Mouse (Mus musculus): Measurements from ENCODE around the gene Zfp128. TPM values are rescaled to one million over a fixed set of nuclear protein-coding genes. Genes with fewer than 3 reads are reported as not detected.
A peak's percentile ranks its signal among the peaks of the same experiment; 100 is the strongest.
"Not testable (repeated sequence)": the region's sequence is repeated elsewhere in the genome, so short reads cannot be mapped to it uniquely, and the experiment has no call there.

Zfp128 gene
- polyA plus RNA-seq, 1 experiment, result 0.02 TPM

DNA sequence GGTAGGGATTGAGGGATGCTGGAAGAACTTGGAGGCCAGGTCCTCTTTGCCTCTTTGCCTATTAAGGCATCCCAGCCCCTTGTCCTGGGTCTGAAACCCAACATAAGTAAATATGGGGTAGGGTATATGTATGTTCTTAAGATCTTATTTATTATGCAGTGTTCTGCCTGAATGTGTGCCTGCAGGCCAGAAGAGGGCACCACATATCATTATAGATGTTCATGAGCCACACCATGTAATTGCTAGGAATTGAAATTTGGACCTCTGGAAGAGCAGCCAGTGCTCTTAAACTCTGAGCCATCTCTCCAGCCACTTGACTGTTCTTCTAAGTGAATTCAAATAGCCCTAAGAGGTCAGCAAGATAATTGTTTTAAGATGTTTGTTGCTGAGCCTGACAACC, 32.6 kb downstream of the Zfp128 start:
- peaks cover 5% of the 10 kb centered on the region for H3K36me3 ChIP-seq (ENCODE audit: control insufficient read depth)
- TF ChIP-seq TAL1 (IDR thresholded peaks at IDR 0.05; ENCODE audit: low read length), result no peak
- H3K4me3 ChIP-seq (replicated peaks), result no peak overlapping the region

DNA sequence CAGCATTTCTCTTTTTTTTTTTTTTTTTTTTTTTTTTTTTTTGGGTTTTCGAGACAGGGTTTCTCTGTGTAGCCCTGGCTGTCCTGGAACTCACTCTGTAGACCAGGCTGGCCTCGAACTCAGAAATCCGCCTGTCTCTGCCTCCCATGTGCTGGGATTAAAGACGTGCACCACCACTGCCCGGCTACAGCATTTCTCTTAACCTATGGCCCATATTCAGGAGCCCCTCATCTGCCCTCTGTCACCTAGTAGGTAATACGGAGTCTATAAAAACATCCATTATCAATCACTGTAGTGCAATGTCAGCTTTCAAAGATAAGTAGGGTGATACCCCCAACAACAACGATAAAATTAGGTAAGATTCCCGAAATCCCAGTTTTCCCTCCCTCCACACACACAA, 39.5 kb downstream of the Zfp128 start:
- H3K27me3 ChIP-seq (ENCODE audit: control insufficient read depth); H3K9me3 ChIP-seq (ENCODE audit: control insufficient read depth, low read length): not testable (repeated sequence)
- Histone ChIP-seq H3K36me3 (ENCODE audit: control insufficient read depth) (peaks cover 28% of the 10 kb centered on the region), H3K4me3 (replicated peaks) (peak overlapping the region; percentile 35), H3K4me1 (ENCODE audit: control insufficient read depth) (peaks cover 38% of the 10 kb centered on the region)

More for the DNA sequence above, 32.6 kb downstream of the Zfp128 start:
- Histone ChIP-seq H3K4me1 (ENCODE audit: control insufficient read depth) (peaks cover 20% of the 10 kb centered on the region), H3K9me3 (ENCODE audit: control insufficient read depth, low read length) (no peaks in the 10 kb centered on the region), H3K27me3 (ENCODE audit: control insufficient read depth) (no peaks in the 10 kb centered on the region)

DNA sequence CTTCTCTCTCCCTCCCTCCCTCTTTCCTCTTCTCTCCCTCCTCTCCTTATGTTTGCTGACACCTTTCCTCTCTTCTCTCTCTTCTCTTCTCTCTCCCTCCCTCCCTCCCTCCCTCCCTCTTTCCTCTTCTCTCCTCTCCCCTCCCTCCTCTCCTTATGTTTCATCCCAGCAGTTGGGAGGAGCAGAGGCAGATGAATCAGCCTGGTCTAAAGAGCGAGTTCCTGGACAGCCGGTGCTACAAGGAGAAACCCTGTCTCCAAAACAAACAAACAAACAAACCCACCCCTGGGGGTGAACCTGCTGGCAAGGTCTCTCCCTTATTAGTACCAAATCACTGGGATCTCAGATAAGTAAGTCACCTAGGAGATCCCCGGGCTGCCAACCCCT, 40.3 kb downstream of the Zfp128 start:
- TF ChIP-seq GATA1 (IDR thresholded peaks at IDR 0.05; ENCODE audit: low read length) (no peak), TAL1 (IDR thresholded peaks at IDR 0.05; ENCODE audit: low read length) (no peak)
- Histone ChIP-seq H3K27me3 (ENCODE audit: control insufficient read depth) (no peaks in the 10 kb centered on the region), H3K36me3 (ENCODE audit: control insufficient read depth) (peaks cover 36% of the 10 kb centered on the region)

DNA sequence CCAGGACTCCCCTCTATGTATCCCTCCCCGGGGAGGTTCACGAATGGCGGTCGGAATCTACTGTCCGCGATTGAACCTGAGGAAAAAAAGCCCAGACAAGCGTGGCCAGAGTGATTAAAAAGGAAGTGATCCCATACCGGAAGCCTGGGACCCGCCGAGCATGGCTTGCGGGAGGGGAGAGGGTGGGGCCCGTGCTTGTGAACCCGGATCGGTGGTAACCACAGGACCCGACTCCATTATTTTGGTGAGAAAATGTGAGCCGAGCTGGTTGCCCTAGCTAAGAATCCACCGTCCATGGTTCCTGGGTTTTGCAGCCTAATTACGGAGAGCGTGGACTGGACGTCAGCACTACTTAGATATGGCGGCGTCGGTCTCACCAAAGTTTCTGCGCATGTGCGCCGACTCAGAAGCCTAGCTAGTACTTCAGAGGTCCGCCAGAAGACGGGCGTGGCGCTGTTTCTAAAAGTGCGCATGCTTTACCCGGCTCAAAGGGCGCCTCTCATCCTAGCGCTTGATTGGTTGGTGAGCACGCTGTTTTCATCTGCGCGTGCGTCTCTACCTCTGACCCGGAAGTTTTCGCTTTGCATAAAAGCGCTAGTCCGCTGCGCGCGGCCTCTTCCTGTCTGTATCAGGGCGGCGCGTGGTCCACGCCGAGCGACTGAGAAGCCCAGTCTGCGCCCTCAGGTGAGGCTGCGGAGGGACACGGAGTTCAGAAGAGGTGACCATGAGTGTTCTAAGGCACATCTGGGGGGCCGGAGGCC, 40.9 kb downstream of the Zfp128 start, which contains the start of gene Rps5:
TSS of gene Rps5 (plus strand) at position 586 of the 761 bp plus-strand sequence.
- TF ChIP-seq GATA1 (IDR thresholded peaks at IDR 0.05; ENCODE audit: low read length) (no peak), TAL1 (IDR thresholded peaks at IDR 0.05; ENCODE audit: low read length) (no peak)
- Histone ChIP-seq H3K4me3 (replicated peaks) (peak within 1 kb of the TSS; percentile 78), H3K4me1 (ENCODE audit: control insufficient read depth) (peaks cover 41% of the 10 kb centered on the region), H3K27me3 (ENCODE audit: control insufficient read depth) (no peaks in the 10 kb centered on the region), H3K9me3 (ENCODE audit: control insufficient read depth, low read length) (no peaks in the 10 kb centered on the region), H3K36me3 (ENCODE audit: control insufficient read depth) (peaks cover 42% of the 10 kb centered on the region)

More for the DNA sequence above, 40.3 kb downstream of the Zfp128 start:
- Histone ChIP-seq H3K9me3 (ENCODE audit: control insufficient read depth, low read length) (no peaks in the 10 kb centered on the region), H3K4me3 (replicated peaks) (peak overlapping the region; percentile 78), H3K4me1 (ENCODE audit: control insufficient read depth) (peaks cover 41% of the 10 kb centered on the region)

DNA sequence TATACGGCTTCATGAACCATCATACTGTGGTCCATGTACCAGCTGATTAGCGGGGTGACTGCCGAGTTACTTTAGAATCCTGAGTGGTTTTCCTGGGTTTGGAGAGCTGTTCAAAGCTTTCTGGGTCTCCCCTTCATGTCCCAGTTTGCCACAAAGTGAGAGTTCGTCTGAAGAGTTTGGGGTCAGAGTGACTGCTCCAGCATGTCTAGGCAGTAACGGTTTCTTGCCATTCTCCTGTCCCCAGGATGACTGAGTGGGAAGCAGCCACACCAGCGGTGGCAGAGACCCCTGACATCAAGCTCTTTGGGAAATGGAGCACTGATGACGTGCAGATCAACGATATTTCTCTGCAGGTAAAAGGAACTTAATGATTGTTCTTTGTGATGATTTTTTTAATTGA, 41.8 kb downstream of the Zfp128 start:
- H3K27me3 ChIP-seq (ENCODE audit: control insufficient read depth), result peaks cover 2% of the 10 kb centered on the region
- TF ChIP-seq TAL1 (IDR thresholded peaks at IDR 0.05; ENCODE audit: low read length), result no peak
- no peak for TF ChIP-seq GATA1 (IDR thresholded peaks at IDR 0.05; ENCODE audit: low read length)
- peaks cover 42% of the 10 kb centered on the region for H3K4me1 ChIP-seq (ENCODE audit: control insufficient read depth)
- peaks cover 50% of the 10 kb centered on the region for H3K36me3 ChIP-seq (ENCODE audit: control insufficient read depth)
- peak overlapping the region; percentile 78 for H3K4me3 ChIP-seq (replicated peaks)
- H3K9me3 ChIP-seq (ENCODE audit: control insufficient read depth, low read length), result no peaks in the 10 kb centered on the region

DNA sequence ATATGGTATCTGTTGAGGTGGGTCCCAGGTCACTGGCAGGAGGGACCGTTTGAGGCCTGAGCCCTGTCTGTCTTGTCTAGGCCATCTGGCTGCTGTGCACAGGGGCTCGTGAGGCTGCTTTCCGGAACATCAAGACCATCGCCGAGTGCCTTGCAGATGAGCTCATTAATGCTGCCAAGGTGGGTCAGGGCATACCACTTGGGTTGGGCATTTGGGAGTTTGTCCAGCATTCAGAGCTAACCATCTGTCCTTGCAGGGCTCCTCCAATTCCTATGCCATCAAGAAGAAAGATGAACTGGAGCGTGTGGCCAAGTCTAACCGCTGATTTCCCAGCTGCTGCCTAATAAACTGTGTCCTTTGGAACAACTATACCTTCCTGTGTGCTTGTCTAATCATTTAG, 45.3 kb downstream of the Zfp128 start:
- peaks cover 43% of the 10 kb centered on the region for H3K4me1 ChIP-seq (ENCODE audit: control insufficient read depth)

DNA sequence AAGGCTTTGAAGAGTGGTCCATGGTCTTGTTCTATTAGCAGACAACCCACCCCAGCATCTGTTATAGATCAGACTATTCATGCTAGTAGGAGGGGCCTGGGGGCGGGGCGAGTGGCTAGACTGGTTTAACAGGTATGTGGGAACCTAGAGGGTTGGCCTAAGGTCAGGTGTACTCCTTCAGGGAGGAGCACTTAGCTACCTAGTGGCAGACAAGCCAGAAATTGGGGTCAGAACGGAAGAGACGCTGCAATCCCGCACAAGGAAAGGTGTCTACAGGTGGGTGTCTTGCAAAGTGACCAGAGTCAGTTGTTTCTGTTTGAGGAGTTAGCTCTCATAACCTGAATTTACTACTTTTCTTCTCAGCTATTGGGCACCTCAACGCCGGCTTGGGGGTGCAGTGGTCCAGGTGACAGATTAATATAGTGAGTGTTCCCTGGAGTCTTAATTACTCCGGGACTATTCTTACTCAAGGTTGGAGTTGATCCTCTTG, 46.3 kb downstream of the Zfp128 start, which contains the start of gene Rnf225:
TSS of gene Rnf225 (plus strand) at position 226 of the 490 bp plus-strand sequence.
- peak within 1 kb of the TSS; percentile 23 for H3K4me3 ChIP-seq (replicated peaks)
- peaks cover 40% of the 10 kb centered on the region for H3K4me1 ChIP-seq (ENCODE audit: control insufficient read depth)
- TF ChIP-seq TAL1 (IDR thresholded peaks at IDR 0.05; ENCODE audit: low read length) (no peak), GATA1 (IDR thresholded peaks at IDR 0.05; ENCODE audit: low read length) (no peak)
- peaks cover 14% of the 10 kb centered on the region for H3K27me3 ChIP-seq (ENCODE audit: control insufficient read depth)
- H3K9me3 ChIP-seq (ENCODE audit: control insufficient read depth, low read length), result no peaks in the 10 kb centered on the region
- peaks cover 64% of the 10 kb centered on the region for H3K36me3 ChIP-seq (ENCODE audit: control insufficient read depth)

More for the DNA sequence above, 45.3 kb downstream of the Zfp128 start:
- Histone ChIP-seq H3K4me3 (replicated peaks) (no peak overlapping the region), H3K27me3 (ENCODE audit: control insufficient read depth) (peaks cover 14% of the 10 kb centered on the region), H3K9me3 (ENCODE audit: control insufficient read depth, low read length) (no peaks in the 10 kb centered on the region), H3K36me3 (ENCODE audit: control insufficient read depth) (peaks cover 64% of the 10 kb centered on the region)
- no peak for TF ChIP-seq GATA1 (IDR thresholded peaks at IDR 0.05; ENCODE audit: low read length)
- no peak for TF ChIP-seq TAL1 (IDR thresholded peaks at IDR 0.05; ENCODE audit: low read length)

DNA sequence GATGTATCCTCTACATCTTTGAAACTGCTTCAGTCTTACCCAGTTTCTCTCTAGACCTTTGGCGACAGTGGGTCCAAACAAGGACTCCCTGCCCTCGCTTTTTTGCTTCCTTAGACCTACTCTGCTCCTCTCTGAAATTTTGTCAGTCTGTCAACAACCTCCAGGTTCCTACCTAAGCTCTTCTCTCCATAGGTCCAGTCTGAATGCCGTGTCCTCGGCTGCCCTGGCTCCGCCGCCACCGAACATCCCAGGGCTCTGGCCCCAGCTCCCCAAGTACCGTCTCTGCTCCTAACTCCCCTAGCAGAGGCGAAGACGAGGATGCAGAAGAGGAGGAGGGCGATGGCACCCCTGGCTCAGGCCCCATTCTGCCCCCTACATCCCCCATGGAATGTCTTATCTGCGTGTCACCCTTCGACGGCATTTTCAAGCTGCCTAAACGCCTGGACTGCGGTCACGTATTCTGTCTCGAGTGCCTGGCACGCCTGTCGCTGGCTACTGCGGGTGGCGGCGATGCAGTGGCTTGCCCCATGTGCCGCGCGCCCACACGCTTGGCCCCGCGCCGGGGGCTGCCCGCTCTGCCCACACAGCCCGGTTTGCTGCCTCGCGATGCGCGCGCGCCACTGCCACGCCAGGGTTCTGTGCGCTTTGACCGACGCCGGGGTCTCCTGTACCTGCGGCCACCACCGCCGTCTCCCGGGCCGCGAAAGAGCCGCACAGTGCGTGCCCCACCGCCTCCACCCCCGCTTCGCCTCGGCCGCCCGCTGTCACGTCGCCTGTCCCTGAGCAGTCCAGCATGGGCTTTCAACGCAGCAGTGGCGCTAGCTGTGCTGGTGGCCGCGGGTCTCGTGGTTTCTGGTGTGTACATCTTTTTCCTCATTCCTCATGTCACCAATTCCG, 47.0 kb downstream of the Zfp128 start:
- peak overlapping the region; percentile 23 for H3K4me3 ChIP-seq (replicated peaks)
- H3K9me3 ChIP-seq (ENCODE audit: control insufficient read depth, low read length), result no peaks in the 10 kb centered on the region
- peaks cover 14% of the 10 kb centered on the region for H3K27me3 ChIP-seq (ENCODE audit: control insufficient read depth)
- peaks cover 33% of the 10 kb centered on the region for H3K4me1 ChIP-seq (ENCODE audit: control insufficient read depth)
- TF ChIP-seq TAL1 (IDR thresholded peaks at IDR 0.05; ENCODE audit: low read length), result no peak
- TF ChIP-seq GATA1 (IDR thresholded peaks at IDR 0.05; ENCODE audit: low read length), result no peak
- peaks cover 62% of the 10 kb centered on the region for H3K36me3 ChIP-seq (ENCODE audit: control insufficient read depth)

DNA sequence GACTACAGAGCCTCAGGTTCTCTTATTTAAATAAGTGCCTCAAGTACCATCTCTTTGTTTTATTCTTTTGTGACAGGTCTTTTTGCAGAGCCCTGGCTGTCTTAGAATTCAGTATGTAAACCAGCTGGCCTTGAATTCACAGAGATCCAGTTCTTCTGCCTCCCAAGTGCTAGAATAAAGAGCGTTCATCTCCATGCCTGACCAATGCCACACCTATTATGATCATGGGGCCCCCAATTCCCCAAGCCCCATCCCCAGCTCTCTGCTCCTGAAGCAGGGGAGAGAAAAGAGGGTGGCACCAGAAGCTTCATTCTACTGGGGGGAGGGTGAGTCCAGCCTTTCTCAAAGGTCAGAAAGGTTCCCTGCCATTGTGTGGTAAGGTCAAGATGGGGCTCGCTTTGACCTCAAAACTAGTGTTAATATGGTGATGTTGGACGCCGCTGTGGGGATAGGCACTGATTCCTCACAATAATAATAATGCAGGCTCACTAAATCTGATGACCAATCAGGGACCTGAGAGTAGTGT, 52.7 kb downstream of the Zfp128 start:
- no peaks in the 10 kb centered on the region for H3K4me1 ChIP-seq (ENCODE audit: control insufficient read depth)
- H3K9me3 ChIP-seq (ENCODE audit: control insufficient read depth, low read length), result no peaks in the 10 kb centered on the region
- no peak for TF ChIP-seq GATA1 (IDR thresholded peaks at IDR 0.05; ENCODE audit: low read length)
- no peak for TF ChIP-seq TAL1 (IDR thresholded peaks at IDR 0.05; ENCODE audit: low read length)
- peaks cover 5% of the 10 kb centered on the region for H3K36me3 ChIP-seq (ENCODE audit: control insufficient read depth)
- H3K4me3 ChIP-seq (replicated peaks), result no peak overlapping the region
- peaks cover 2% of the 10 kb centered on the region for H3K27me3 ChIP-seq (ENCODE audit: control insufficient read depth)
